Mouse (Mus musculus) cortical plate, adult 2 months (tissue): ENCODE data around the gene Magoh.

Source experiments
- CTCF ChIP-seq: fragments of 200-500 bp; IDR thresholded peaks from 2 replicates; pipeline ENCODE4 v1.5.1; 2011; ENCODE audit warnings: mild to moderate bottlenecking, control low read depth, low read length; ENCODE audit not compliant: insufficient read depth; ENCODE audit errors: extremely low read depth
- POLR2A ChIP-seq: fragments of 200-500 bp; IDR thresholded peaks from 2 replicates; pipeline ENCODE4 v1.6.1; 2011; ENCODE audit warnings: mild to moderate bottlenecking, low read length, control low read depth; ENCODE audit not compliant: insufficient read depth; ENCODE audit errors: extremely low read depth

DNA sequence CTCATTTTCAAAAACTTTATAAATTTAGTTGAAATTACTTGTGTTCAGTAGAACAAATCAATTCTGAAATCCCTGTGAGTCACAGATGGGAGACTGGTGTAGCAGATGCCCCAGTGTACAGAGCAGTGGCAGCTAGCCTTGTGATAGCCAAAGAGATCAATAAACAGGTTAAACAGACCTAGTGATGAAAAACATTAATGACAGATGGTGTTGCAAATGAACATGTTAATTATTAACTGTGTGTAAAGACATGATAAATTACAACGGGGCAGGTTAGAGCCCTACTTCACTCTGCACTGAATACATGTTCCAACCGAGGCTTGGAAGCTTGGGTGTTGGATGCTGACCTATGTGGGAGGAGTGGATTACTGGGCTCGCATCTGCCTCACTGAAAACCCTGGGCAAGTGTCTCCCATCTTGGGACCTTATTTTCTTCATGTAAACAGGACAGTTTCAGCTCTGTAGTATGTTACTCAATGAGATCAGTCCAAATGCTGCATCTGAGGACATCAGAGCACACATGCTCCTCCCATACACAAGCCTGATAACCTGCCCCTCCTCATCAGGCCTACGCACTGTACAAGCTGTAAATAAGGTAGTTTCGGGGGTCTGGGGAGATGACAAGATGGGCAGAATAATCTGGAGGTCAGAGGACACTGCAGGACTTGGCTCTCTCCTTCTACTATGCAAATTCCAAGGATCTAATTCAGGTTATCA lies 19.8 kb downstream of the Magoh start:
- TF ChIP-seq CTCF (no peak), POLR2A (no peak)
